Mouse (Mus musculus) left cerebral cortex, postnatal 14 days (tissue): Measurements from ENCODE around the gene Gm28047. TPM values are rescaled to one million over a fixed set of nuclear protein-coding genes. Genes with fewer than 3 reads are reported as not detected.

Source experiments
- microRNA-seq, 2 experiments: library from miRNA; unstranded; fragments of <30 nt; microRNA quantifications; one replicate each; pipeline ENCODE4 v1.2.0; 2022
- total RNA-seq, 2 experiments: library from RNA; stranded (reverse); gene quantifications; 2 replicates each; pipeline ENCODE4 v1.2.3; 2021

Gene Gm28047
- total RNA-seq, 2 experiments from 2014 or later = 1.4 TPM; not detected in 1

Small RNA genes lying within 50 kb of the gene (microRNA-seq; reads per million reads assigned to microRNA genes)
- 0 reads per million in 2 experiments for gene Mir688

Other genes with a start within 250 kb of the Gm28047 start
- 10 to 100 TPM; 23.2 to 24.5 TPM for gene Sp1, start 218.9 kb downstream of the Gm28047 start, total RNA-seq
- gene Amhr2, start 179.7 kb downstream of the Gm28047 start, total RNA-seq = under 1 TPM; 0.51 to 0.75 TPM
- 10 to 100 TPM; 22.3 to 24.8 TPM for gene Prr13, start 166.0 kb downstream of the Gm28047 start, total RNA-seq
- 100 to 1,000 TPM; 436 to 453 TPM for gene Pcbp2, start 154.5 kb downstream of the Gm28047 start, total RNA-seq
- not detected for gene Gm10337, start 121.3 kb downstream of the Gm28047 start, total RNA-seq
- gene Map3k12, start 108.0 kb downstream of the Gm28047 start, total RNA-seq = 10 to 100 TPM; 93.7 to 94.0 TPM
- gene Tarbp2, start 106.9 kb downstream of the Gm28047 start, total RNA-seq = 10 to 100 TPM; 32.4 to 34.2 TPM
- 1 to 10 TPM; 1.6 to 3.7 TPM for gene Npff, start 100.1 kb downstream of the Gm28047 start, total RNA-seq
- 10 to 100 TPM; 24.5 to 29.6 TPM for gene Atf7, start 397 bp upstream of the Gm28047 start, total RNA-seq
- 10 to 100 TPM; 13.4 to 14.4 TPM for gene Atp5g2, start 47.3 kb upstream of the Gm28047 start, total RNA-seq
- gene Calcoco1, start 97.1 kb upstream of the Gm28047 start, total RNA-seq = 10 to 100 TPM; 56.9 to 58.4 TPM